Mouse (Mus musculus) mouse trophoblast stem cell (cell line): ENCODE measurements around the gene Hoxa9.

Source experiments
- in situ Hi-C, 2 experiments: fragments of 300-500 bp; cut with MseI, MboI; formaldehyde crosslinking; loops; 2 replicates in 1 of 2; 3 replicates in 1 of 2; pipeline ENCODE4 v1.15.1; 2025

The Hoxa9 gene

GRCm38 (mm10) chr6:52230516-52231165, at the start of gene Hoxa9:
Gene Hoxa9, minus strand, starts transcription at chr6:52231089.
- in situ Hi-C loops, result no loop called here

- in situ Hi-C loops, result no loop called here
These were observed 46.0 kb upstream of the Hoxa9 start for GRCm38 (mm10) chr6:52276920-52277319.

- in situ Hi-C loops, result no loop called here
These were observed 45.5 kb upstream of the Hoxa9 start for GRCm38 (mm10) chr6:52276382-52276781.

- in situ Hi-C loops, result no loop called here
These were observed 44.8 kb upstream of the Hoxa9 start for GRCm38 (mm10) chr6:52275563-52276280.

DNA sequence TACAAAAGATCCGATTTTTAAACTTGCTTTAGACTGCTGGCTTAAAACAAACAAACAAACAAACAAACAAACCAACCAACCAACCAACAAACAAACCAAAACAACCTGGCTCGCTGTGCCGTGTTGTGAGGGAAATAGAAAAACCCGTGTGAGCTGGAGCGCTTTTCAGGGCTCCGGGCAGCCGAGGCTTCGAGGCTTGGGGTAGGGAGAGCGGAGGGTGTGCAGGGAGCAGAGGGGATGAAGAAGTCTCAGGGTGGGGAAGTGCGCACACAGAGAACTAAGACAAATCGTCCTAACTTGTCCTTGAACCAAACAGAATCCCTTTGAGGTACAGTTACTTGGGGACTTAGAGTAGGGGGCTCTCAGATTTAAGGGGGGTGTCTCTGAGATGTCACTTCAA, 43.7 kb upstream of the Hoxa9 start:
- in situ Hi-C loops, result loop anchor here (25.0 kb wide), 3 partner anchors 313 to 563 kb away; no protein-coding TSS in a partner anchor

DNA sequence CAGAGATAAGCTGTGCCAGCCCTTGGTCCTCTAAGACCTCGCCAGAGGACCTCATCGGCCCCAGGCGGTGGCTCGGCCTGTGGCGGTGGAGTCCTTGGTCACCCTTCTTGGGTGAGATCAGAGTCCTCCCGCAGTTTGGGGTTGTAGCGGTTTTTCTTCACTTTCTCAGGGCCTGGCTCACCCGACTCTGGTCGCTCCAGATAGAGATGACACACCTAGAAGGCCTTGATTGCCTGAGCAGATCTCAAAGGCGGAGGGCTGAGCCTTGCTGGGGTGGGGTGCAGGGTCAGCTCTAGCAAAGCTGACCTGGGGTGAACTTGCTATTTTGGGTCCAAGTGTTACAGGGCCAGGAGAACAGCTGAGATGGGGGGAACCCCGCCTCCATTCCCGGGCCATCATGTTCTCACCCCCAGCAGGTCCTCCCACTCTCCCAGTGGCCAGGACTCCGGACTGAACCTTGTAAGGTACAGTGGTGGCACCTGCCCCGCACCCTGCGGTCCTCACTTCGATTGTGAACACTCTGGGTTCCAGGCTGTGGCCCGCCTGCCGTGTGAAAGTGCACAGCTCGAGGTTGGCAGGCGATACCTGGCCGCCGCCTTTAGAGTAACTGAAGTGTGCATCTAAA, 42.9 kb upstream of the Hoxa9 start:
- in situ Hi-C loops, result loop anchor here (25.0 kb wide), 3 partner anchors 314 to 564 kb away; no protein-coding TSS in a partner anchor

DNA sequence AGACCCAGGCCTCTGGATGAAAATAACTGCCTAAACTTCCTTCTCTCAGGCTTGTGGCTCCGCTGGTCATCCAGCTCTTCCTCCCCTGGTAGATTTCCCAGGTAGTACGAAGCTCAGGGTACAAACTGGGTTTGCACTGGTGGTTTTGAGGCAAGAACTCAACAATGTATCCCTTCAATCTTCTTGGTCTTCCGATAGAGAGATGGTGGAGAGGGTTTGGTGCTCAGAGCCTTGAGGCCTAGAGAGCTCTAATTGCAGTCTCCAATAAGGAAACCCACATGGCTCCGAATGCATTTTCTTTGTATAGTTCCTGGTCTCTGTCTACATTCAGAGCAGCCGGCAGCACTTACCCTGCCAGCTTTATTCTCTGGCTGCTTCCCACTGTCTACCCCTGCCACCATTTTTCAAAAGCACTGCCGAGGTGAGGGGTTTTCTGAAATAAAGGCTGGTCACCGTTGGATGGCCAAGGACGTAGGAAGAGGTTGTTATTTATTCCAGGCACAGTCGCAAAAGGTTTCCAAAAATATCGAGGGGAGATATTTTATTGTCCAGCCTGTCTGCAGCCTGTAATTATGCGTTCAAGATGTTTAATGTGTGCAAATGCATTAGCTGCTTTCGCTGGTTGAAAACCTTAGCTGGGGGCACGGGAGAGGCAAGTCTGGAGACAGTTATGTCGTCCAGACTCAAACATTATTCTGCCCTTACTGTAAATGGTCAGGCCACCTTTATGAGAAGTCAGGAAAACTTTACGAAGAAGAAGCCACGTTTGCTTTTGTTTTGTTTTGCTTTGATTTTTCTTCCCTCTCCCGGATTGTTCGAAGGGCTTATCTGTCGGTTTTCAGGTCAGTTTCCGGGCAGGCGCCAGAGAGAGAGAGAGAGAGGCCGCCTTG, 42.1 kb upstream of the Hoxa9 start:
- in situ Hi-C loops, result loop anchor here (25.0 kb wide), 3 partner anchors 314 to 564 kb away; no protein-coding TSS in a partner anchor

- in situ Hi-C loops, result loop anchor here (25.0 kb wide), 3 partner anchors 317 to 567 kb away; no protein-coding TSS in a partner anchor
These were observed 39.9 kb upstream of the Hoxa9 start for GRCm38 (mm10) chr6:52270494-52271480.

GRCm38 (mm10) chr6:52268756-52269155, 37.9 kb upstream of the Hoxa9 start:
- in situ Hi-C loops, result loop anchor here (5.0 to 25.0 kb wide), 4 partner anchors 309 to 569 kb away; no protein-coding TSS in a partner anchor

DNA sequence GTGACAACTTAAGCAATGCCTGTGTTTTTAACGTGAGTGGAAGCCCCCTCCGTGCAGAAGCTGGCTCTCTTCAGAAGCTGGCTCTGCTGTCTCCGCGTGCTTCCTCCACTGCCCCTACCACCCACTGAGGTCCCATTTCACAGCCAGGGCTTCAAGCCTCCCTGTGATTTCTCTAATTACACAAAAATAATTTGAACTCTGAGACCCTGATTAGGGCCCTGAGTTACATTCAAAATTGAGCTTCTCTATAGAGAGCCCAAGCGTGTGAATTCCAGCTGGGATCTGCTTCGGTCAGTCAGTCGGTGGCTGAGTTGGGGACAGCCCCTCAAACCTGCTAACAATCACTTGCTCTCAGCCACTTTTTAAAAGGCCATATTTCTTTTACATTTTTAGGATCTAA, 37.5 kb upstream of the Hoxa9 start:
- in situ Hi-C loops, result loop anchor here (5.0 to 25.0 kb wide), 4 partner anchors 309 to 569 kb away; no protein-coding TSS in a partner anchor

- in situ Hi-C loops, result loop anchor here (5.0 to 25.0 kb wide), 4 partner anchors 310 to 570 kb away; no protein-coding TSS in a partner anchor
These were observed 36.8 kb upstream of the Hoxa9 start for GRCm38 (mm10) chr6:52267691-52268090.

DNA sequence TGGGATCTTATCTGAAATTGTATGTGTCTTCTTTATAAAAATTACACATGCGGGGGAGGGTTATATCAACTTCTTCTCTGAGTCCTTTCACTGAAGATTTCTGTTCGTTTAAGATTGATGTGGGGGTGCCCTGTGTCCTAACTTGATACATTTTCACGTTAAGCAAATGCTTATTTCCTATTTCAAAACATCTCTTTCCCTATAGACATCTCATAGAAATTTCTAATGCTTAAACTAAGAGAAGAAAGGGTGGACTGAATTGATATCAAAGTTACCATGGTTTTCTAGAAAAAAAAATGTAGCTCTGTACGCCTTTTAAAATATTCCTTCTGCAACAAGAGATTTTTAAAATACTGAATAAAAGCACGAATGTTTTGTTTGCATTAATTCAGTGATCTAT, 36.3 kb upstream of the Hoxa9 start:
- in situ Hi-C loops, result loop anchor here (5.0 to 25.0 kb wide), 4 partner anchors 310 to 570 kb away; no protein-coding TSS in a partner anchor

DNA sequence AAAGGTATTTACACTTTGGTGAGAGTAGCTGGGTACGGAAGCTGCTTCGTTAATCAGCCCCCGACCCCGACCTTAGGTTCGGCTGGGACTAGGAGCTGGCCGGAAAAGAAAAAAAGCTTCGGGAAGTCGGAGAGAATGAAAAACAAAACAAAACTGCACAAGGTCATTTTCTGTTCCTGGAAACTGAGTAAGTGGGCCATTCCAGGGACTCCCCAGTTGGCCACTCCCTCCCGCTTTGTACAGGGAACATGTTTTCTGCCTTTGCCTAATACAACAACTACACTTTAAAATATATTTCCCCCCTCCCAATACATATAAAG, 35.7 kb upstream of the Hoxa9 start:
- in situ Hi-C loops, result loop anchor here (5.0 to 25.0 kb wide), 4 partner anchors 311 to 571 kb away; no protein-coding TSS in a partner anchor

GRCm38 (mm10) chr6:52265913-52266665, 35.2 kb upstream of the Hoxa9 start:
- in situ Hi-C loops, result loop anchor here (5.0 to 25.0 kb wide), 4 partner anchors 311 to 571 kb away; no protein-coding TSS in a partner anchor

DNA sequence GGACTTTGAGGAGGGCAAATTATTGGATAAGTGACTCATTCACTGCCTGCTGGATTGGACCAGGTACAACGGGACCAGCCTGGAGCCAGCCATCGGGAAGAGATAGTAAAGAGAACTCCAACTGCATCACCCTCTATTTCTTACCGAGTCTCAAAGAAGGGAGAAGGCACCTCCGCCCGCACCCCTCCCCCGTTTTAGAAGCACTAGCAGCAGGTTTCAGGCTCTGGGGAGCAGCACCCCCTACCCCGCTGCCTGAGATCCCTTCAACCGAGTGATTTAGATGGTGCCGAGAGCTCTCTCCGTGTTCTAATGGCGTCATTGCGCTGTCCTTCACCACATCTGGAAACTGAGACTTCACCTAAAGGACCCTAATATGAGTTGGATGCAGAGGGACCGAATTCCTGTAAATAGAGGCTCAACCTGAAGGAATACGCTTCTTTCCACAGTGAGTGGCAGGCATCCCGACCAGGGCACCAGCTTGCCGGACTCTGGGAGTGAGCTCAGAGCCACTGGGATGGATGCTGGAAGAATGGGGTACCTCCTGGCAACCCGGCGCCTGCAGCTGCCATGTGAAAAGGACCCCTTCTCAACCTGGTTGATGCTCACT, 34.5 kb upstream of the Hoxa9 start:
- in situ Hi-C loops, result loop anchor here (5.0 to 25.0 kb wide), 4 partner anchors 312 to 572 kb away; no protein-coding TSS in a partner anchor

- in situ Hi-C loops, result loop anchor here (25.0 kb wide), 3 partner anchors 323 to 573 kb away; no protein-coding TSS in a partner anchor
These were observed 33.4 kb upstream of the Hoxa9 start for GRCm38 (mm10) chr6:52264106-52264790.

GRCm38 (mm10) chr6:52263321-52263585, 32.4 kb upstream of the Hoxa9 start:
- in situ Hi-C loops, result loop anchor here (25.0 kb wide), 3 partner anchors 324 to 574 kb away; no protein-coding TSS in a partner anchor
